Mouse (Mus musculus): ENCODE measurements at regions not wholly inside any gene's neighbourhood (a gene's known extent, or its start where the extent isn't known, plus 50 kb on each side); places are given as distances from the start of the nearest gene placed in this dataset.

DNA sequence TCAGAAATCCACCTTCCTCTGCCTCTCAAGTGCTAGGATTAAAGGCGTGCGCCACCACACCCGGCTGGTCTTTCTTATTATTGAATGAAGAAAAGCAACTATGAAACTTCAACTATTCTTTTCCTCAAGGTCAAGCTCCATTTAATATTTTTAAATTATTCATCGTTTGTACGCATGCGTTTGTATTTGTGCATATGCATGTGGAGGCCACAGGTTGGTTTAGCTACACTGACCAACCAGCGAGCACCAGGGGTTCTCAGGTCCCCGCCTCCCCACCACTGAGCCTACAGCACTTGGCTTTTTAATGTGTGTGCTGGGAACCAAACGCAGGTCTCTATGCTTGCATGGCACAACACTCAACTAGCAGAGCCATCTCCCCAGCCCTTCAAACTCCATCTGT is 51.0 kb upstream of the Tmem252 start:
- DNase-seq (ENCODE audit: low spot score): no peak

DNA sequence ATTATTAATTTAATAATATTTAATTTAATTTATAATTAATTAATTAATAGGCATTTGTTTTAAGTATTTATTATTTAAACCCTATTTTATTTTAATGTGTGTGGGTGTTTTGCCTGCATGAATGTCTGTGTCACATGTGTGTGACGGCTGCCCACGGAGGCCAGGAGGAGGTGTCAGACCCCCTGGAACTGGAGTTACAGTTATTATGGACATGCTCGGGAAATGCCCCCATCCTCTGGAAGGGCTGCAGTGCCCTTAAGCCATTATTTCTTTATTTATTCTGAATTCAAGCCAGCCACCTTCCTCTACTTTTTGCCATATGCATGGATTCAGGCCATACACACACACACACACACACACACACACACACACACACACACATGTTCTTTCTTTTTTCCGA is 51.5 kb upstream of the Tmem252 start:
- DNase-seq (ENCODE audit: low spot score): no peak

DNA sequence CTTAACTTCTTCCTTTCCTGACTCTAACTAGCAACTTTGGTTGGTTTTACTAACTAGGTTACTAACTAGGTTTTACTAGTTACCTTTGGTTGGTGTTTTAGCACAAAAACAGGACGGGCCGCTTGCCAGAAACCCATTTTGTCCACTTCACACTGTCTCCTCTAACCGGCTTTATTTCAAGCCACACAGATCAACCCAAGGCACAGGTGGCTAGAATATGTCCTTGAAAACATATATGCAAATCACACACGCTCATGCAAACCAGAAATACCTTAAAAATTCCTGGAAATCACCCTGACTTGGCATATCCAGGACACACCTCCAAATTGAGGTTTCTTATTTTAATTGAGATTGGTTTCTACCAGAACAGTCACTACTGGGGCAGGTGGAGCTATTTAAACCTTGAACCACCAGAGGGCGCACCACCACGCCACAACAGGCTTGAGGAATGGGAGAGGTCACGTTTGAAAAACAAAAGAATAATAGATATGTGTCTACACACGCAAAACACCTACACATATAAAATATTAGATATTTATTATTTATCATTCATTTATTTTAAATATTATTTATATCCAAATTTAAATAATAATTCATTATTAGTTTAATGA is 52.1 kb upstream of the Tmem252 start:
- peak; percentile 59 for DNase-seq (ENCODE audit: low spot score)

DNA sequence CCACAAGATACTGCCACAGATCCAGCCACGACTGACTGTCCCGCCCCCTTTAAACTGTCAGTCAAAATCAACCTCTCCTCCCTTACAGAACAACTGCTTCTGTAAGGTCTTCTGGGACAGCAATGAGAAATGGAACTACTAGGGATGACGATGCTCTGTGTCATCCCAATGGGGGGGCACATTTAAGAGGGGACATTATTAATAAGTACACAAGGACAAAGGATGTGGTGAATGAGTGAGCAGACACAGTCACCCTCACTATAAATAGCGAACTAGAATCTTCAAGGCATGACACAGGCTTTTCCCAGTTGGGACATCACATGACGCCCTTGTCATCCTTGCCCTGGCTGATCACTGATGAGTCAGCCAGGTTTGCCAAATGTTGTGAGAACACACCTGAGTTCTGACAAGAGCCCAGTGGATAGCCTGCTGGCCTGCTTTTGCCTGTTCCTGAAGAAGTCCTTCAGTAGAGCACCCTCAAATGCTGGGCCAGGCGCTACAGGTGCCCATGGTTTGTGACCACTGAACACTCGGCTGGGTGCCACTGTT is 58.0 kb upstream of the Tmem252 start:
- DNase-seq (ENCODE audit: low spot score): no peak

DNA sequence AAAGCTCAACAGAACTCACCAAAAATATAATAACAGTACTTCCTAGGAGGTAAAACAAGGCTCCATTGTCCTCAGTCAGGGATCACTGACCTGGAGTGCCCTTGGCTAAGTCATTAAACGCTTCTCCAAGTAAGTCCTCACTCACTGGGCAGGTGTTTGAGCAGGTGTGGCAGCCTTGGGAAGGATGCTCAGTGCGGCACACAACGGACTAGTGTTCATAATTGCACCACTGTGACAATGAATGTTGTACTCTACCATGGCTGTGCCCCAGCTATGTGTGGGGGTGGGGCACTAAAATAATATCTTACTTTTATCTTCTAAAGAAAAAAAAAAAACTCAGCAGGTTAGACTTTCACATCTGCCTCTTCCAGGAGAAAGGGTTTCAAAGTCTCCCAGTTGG is 52.2 kb upstream of the Pip5k1b start:
- DNase-seq (ENCODE audit: low spot score): no peak

DNA sequence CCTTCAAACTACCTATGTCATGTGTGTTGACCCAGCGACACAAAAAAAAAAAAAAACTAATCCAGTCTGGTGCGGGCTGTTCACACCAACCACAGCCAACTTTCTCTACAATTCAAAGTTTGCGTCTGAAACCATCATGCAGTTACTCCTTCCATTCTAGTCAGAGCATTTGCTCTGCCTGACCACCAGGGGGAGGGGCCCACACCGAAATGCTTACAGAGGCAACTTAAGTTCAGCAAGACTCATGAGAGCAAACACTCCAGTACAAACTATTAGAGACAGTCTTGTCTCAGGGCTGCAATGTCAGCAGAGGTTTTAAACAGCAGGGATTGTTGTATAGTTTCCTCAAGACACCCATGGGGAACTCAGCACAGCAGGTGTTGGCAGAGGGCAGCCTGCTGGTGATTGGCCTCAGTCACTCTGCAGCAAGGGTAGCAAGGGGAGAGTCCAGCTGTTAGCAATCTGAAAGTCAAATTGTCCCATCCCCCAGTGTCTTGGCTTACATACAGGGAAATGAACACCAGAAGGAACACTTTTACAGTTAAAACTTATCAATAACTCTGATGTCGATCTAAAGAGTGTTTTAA is 50.8 kb upstream of the Pip5k1b start:
- no peak for DNase-seq (ENCODE audit: low spot score)

All from T-cell, adult 2 months (primary cell).